Mouse (Mus musculus) bone marrow macrophage, adult 2 months (primary cell): Measurements from ENCODE around the gene Hipk2. TPM values are rescaled to one million over a fixed set of nuclear protein-coding genes. Genes with fewer than 3 reads are reported as not detected.

Source experiments
- H3K27ac ChIP-seq: 2 replicates; pipeline ENCODE4 v1.5.1; 2012; ENCODE audit warnings: low read depth, low read length; ENCODE audit not compliant: insufficient read depth
- H3K4me1 ChIP-seq: 2 replicates; pipeline ENCODE4 v1.6.1; 2012; ENCODE audit warnings: low read length; ENCODE audit not compliant: control insufficient read depth, insufficient read depth
- H3K4me3 ChIP-seq: 2 replicates; pipeline ENCODE4 v1.5.1; 2012; ENCODE audit warnings: mild to moderate bottlenecking, low read length, moderate library complexity; ENCODE audit not compliant: insufficient read depth
- CTCF ChIP-seq: IDR thresholded peaks from 2 replicates; pipeline ENCODE4 v1.5.1; 2012; ENCODE audit warnings: low read depth, mild to moderate bottlenecking, low read length, moderate library complexity
- POLR2A ChIP-seq: IDR thresholded peaks from 2 replicates; pipeline ENCODE4 v1.6.1; 2012; ENCODE audit warnings: mild to moderate bottlenecking, low read depth, low read length, borderline replicate concordance
- polyA plus RNA-seq: library from polyadenylated mRNA; stranded (reverse); fragments of >200 nt; gene quantifications from 2 replicates; pipeline ENCODE4 v1.2.4, GENCODE M21; 2012; ENCODE audit not compliant: missing spikeins, insufficient read depth, insufficient read length

The Hipk2 gene
- polyA plus RNA-seq, 1 experiment: 20.9 TPM

DNA sequence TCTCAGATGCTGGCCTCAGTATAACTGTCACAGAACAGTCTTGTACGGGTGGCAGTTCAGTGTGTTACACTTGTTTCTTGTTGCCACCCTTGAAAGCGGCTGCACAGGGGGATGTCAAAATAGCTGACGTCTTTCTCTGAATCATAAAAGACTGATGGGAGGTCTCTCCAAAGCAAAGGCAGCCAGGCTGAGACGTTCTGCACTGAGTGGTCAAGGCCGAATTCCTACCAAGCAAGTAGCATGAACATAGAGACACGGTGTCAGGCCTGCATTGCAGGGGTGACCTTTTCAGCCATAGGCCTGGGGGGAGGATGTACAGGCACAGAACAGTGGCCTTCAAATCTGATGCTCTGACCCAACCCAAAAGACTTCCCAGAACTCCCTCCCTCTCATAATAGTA lies 30.0 kb upstream of the Hipk2 start:
- Histone ChIP-seq H3K27ac (no peak overlapping the region), H3K4me3 (no peak overlapping the region), H3K4me1 (peaks cover 17% of the 10 kb centered on the region)
- TF ChIP-seq CTCF (no peak), POLR2A (no peak)

DNA sequence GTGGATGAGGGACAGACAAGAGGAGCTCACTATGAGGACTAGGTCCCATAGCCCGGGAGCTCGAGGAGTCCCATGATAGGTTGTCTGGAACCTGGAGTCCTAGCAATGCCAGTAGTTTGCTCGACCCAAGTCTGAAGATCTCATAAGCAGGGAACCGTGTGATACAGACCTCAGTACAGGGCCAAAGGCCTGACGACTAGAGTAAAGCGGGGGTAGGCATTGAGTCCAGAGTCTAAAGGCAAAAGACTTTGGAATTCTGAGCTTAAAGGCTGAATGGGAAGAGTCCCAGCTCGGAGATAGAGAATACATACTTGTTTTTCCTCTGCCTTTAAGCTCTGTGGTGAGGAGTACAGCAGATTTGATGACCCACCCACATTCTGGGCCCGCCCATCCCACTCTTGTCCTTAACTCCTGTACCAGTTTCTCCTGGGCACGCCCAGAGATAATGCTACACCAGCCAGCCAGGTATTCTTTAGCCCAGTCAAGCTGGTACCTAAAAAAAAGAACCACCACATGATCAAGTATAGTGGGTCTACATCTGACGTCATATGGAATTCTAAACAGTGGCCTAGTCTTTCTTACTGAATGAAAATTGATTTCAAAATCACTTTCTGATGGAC lies 27.0 kb upstream of the Hipk2 start:
- H3K4me3 ChIP-seq: no peak overlapping the region
- no peak overlapping the region for H3K27ac ChIP-seq
- TF ChIP-seq POLR2A: no peak
- TF ChIP-seq CTCF: no peak
- H3K4me1 ChIP-seq: peaks cover 26% of the 10 kb centered on the region

DNA sequence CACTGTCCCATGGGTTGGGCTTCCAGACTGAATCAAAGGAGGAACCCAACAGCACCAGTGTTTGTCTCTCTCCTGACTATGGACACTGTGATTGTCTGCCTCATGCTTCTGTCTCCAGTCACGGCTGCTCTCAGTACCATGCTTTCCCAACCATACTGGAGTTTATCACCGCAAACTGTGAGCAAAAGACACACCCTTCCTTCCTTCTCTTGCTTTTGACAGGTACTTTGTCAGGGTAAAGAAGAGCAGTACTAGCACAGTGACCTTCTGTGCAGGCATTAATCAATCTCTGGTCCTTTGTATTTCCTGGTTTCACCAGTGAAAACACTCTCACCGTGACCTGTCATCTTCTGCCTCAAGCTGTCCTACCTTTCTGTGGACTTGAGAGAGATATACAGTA lies 25.7 kb upstream of the Hipk2 start:
- TF ChIP-seq CTCF: no peak
- TF ChIP-seq POLR2A: no peak

DNA sequence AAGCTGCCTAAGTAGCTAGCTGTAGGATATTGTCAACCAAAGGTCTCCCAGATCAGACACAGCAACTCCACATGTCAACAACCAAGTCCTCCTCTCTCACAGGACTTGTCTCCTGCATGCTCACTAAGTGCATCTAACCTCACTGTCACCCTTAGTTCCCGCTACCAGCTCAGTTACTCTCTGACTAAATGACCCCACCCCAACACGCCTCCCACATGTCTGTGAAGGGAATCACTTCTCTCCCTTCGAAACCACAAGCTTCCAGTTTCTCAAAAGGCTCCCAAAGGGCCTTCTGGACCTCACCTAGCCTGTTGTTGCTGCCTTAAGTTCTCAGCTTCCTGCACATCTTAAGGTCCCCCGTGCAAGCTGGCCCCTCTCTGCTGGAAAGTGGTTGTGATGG lies 25.2 kb upstream of the Hipk2 start:
- H3K4me1 ChIP-seq: peaks cover 26% of the 10 kb centered on the region
- peak overlapping the region; percentile 22; the same call in 1 of the 2 replicates for H3K4me3 ChIP-seq
- TF ChIP-seq POLR2A: no peak
- H3K27ac ChIP-seq: peak overlapping the region; percentile 27

More for the DNA sequence above, 25.7 kb upstream of the Hipk2 start:
- H3K4me3 ChIP-seq: no peak overlapping the region
- H3K4me1 ChIP-seq: peaks cover 26% of the 10 kb centered on the region
- no peak overlapping the region for H3K27ac ChIP-seq

DNA sequence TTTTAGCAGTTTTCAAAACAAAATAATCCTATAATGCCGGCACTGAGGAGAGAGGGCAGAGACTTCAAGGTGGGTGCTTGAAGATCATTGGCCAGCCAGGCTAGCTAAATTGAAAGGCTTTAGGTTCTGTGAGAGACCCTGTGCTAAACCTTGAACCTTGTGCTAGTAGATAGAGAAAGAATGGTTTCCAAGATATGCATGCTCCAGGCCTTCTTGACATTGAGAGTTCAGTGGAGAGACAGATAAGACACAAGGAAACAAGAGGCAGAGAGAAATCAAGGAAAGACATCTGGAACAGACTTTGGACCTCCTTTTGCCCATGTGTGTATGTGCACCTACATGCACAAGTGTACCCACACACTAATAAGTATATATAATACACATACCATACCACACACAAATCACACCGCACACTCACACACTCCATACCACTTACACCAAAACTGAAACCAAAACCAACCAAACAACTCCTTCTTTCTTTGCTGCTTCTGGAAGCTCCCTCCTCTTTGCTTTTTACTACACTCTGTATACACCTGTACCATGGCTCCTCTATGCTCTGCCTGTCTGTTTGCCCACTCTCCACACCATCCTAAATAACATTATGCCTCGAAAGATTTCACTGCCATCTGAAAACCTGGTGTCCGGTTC lies 24.6 kb upstream of the Hipk2 start:
- Histone ChIP-seq H3K27ac (peak overlapping the region; percentile 64), H3K4me3 (peak overlapping the region; percentile 22), H3K4me1 (peaks cover 26% of the 10 kb centered on the region)
- TF ChIP-seq CTCF (no peak), POLR2A (no peak)

DNA sequence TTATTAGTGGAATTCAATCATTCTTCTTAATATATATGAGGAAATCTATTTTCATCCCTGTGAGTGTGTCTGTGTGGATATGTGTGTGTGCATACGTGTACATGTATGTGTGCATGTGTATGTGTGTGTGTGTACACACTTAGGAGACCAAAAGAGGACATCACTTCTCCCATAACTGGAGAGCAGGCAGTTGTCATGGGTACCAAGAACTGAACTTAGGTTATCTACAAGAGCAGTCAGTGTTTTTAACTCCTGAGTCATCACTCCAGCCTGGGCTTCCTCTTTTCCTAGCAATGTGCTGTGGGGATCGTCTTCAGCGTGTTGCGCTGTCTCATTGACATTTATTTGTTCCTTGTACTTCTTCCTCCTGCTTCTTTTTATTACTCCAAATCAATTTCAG lies 24.1 kb upstream of the Hipk2 start:
- peak overlapping the region; percentile 64 for H3K27ac ChIP-seq
- H3K4me3 ChIP-seq: peak overlapping the region; percentile 22; the same call in 1 of the 2 replicates
- H3K4me1 ChIP-seq: peaks cover 24% of the 10 kb centered on the region
- no peak for TF ChIP-seq CTCF
- TF ChIP-seq POLR2A: no peak

DNA sequence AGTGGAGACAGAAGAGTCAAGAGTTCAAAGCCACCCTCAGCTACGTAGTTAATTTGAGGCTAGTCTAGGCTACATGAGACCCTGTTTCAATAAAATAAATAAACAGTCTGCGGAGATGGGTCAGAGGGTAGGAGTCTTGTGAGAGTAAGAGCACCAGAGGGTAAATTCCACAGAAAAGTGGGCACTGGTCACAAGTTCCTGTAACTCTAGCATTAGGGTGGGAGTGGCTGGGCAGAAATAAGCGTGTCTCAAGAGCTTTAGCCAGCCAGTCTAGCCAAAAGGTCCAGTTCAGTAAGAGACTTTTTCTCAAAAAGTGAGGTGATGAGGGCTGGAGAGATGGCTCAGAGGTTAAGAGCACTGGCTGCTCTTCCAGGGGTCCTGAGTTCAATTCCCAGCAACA lies 17.6 kb upstream of the Hipk2 start:
- Histone ChIP-seq H3K4me3 (no peak overlapping the region), H3K4me1 (peaks cover 28% of the 10 kb centered on the region), H3K27ac (no peak overlapping the region)
- TF ChIP-seq POLR2A (no peak), CTCF (no peak)

DNA sequence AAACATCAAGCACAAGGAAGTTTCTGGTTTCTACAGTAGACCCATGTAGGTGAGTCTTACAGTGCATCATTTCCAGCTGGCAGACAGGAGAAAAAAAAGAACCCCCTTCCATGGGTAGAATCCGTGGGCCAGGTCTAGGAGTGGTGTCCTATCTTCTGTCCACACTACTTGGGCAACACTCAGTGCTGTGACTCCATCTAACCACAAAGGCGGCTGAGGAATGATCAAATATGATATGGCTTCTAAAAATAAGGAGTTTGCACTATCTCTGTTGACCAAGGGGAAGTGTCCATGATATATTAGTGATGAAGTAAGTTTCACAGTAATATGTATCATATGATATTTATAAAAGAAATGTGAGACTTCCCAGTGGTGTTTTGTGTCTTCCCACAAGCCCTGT lies 16.1 kb upstream of the Hipk2 start:
- TF ChIP-seq CTCF (no peak), POLR2A (no peak)
- H3K4me1 ChIP-seq: peaks cover 37% of the 10 kb centered on the region
- H3K27ac ChIP-seq: peak overlapping the region; percentile 51
- no peak overlapping the region for H3K4me3 ChIP-seq

DNA sequence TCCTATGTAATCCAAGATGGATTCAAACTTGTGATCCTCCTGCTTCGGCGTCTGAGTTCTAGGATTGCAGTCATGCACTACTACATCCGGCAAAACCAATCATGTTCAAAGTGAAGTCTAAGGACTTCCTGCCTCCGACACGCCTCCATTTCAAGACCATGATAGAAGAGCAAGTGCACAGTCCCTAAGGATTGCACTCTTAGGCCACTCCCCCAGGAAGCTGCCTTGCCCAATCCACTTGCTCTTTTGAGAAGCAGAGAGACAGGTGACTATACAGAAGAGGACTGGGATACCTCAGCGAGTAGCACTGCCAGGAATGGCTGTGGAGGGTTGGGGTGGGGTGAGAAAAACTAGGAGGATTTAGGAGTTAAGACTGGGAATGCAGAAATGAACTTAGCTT lies 13.2 kb upstream of the Hipk2 start:
- Histone ChIP-seq H3K4me3 (no peak overlapping the region), H3K27ac (no peak overlapping the region), H3K4me1 (peaks cover 37% of the 10 kb centered on the region)
- TF ChIP-seq CTCF (no peak), POLR2A (no peak)

DNA sequence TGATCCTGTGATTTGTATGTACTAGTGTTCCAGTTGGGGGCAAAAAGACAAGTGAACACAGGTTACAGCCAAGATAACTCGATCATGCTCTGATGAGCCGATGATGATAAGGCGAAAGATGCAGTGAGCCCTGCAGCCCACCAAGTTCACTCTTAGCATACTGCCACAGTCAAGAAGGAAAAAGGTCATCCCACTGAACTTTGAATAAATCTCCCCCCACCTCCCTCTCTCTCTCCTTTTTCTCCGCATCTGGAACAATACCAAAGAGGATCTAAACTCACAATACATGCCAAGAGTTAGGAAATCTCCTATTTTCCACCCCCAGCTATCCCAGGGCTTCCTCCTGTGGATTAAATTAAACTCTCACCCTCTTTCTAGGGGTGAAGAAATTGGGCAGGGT lies 11.5 kb upstream of the Hipk2 start:
- Histone ChIP-seq H3K4me1 (peaks cover 38% of the 10 kb centered on the region), H3K27ac (no peak overlapping the region)

More for the DNA sequence above, 11.5 kb upstream of the Hipk2 start:
- H3K4me3 ChIP-seq: no peak overlapping the region
- TF ChIP-seq CTCF: no peak
- no peak for TF ChIP-seq POLR2A
